Mouse (Mus musculus): ENCODE data around the gene Gm9887. TPM values are rescaled to one million over a fixed set of nuclear protein-coding genes. Genes with fewer than 3 reads are reported as not detected.
"Not testable (repeated sequence)": the region's sequence is repeated elsewhere in the genome, so short reads cannot be mapped to it uniquely, and the experiment has no call there.

Gm9887 gene
- polyA plus RNA-seq, 1 experiment, result 5.4 TPM

DNA sequence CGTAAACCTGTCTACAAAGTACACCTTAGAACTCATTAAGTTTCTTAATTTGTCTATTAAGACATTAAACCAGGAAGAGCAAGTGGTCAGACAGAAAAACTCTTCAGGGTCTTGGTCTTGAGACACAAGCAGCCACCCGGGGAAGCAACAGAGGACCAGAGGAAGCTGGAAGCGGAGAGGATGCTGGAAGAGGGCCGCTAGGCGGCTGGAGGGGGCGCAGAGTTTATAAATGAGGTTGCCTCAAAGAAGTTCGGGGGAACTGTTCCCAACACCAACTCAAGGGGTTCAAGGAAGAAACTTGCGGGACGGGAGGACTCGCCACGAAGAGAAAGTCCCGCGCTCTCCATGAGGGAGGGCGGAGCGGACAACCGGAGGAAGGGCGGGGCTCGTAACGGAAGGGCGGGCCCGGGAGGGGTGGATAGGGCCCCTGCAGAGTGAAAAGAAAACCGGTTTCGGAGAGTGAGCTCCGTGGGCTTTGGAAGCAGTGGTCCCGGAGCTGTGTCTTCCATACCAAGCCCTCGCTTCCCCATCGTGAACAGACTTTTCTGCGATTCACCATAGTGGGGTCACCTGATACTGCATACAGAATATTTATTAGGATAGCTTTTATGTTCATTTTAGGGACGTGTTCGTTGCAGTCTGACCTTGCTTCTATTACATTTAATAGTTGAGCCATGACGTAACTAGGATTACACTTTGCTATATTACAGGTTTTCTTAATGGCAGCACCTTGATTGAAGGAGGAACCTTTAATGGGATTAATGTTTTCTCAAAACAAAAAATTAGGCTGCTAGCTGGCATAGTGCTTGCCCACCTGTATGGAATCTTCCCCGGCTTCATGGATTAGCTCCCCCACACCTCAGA, 8.1 kb downstream of the Gm9887 start:
- H3K36me3 ChIP-seq (ENCODE audit: control insufficient read depth, insufficient read depth, low read length), result no peaks in the 10 kb centered on the region
- no peaks in the 10 kb centered on the region for H3K27me3 ChIP-seq (ENCODE audit: control insufficient read depth, insufficient read depth, low read length)
- TF ChIP-seq CTCF (IDR thresholded peaks at IDR 0.05; ENCODE audit: extremely low read depth, insufficient read length, insufficient replicate concordance, low read depth, low read length) (peak; percentile 19; the same call in 1 of the 2 replicates), POLR2A (IDR thresholded peaks at IDR 0.05; ENCODE audit: low read depth, low read length) (peak; percentile 73; the same call in 1 of the 2 replicates)
- WGBS, result 2% methylated on average over 32 of the region's 32 CpGs
- peak overlapping the region; percentile 76 for H3K27ac ChIP-seq (ENCODE audit: insufficient read depth, low read depth, low read length)
- peak overlapping the region; percentile 86 for H3K4me3 ChIP-seq (ENCODE audit: low read depth, low read length)
- H3K4me1 ChIP-seq (ENCODE audit: control insufficient read depth, insufficient read depth, insufficient read length, low read length), result no peaks in the 10 kb centered on the region; the same call in 1 of the 2 replicates

DNA sequence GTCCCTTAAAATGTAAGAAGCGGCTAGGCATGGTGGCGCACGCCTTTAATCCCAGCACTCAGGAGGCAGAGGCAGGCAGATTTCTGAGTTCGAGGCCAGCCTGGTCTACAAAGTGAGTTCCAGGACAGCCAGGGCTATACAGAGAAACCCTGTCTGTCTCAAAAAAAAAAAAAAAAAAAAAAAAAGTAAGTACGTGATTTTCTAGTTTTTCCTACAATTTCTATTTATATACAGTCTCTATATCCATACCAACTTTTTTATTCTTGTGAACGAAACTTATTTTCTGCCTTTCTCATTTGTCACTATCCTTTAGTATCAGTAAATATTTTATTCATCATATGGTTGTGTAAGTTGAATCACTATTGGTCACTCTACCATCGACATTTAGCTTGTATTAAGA, 9.1 kb downstream of the Gm9887 start:
- WGBS, result 96% methylated on average over 7 of the region's 7 CpGs
- not testable (repeated sequence) for H3K36me3 ChIP-seq (ENCODE audit: control insufficient read depth, insufficient read depth, low read length); H3K27me3 ChIP-seq (ENCODE audit: control insufficient read depth, insufficient read depth, low read length); H3K4me3 ChIP-seq (ENCODE audit: low read depth, low read length); H3K27ac ChIP-seq (ENCODE audit: insufficient read depth, low read depth, low read length); H3K4me1 ChIP-seq (ENCODE audit: control insufficient read depth, insufficient read depth, insufficient read length, low read length)

DNA sequence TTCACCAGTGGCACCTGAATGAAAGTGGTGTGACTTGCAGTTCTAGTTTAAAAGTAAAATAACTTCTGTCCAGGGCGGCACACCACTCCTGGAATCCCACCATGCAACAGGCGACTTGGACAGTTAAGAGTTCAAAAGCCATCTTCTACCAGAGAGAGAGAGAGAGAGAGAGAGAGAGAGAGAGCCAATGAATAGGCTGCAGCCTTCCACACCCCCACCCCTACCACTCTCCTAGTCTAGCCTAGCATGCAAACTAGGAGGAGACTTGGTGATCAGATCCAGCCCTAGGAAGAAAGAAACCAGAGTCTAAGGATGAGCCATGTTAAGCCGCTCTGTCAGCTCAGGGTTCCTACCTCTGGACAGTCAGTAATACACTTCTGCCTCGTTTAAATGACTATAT, 9.9 kb downstream of the Gm9887 start:
- TF ChIP-seq POLR2A (IDR thresholded peaks at IDR 0.05; ENCODE audit: low read depth, low read length) (no peak), CTCF (IDR thresholded peaks at IDR 0.05; ENCODE audit: extremely low read depth, insufficient read length, insufficient replicate concordance, low read depth, low read length) (no peak)
- WGBS, result 44% methylated on average over 4 of the region's 4 CpGs
- Histone ChIP-seq H3K4me1 (ENCODE audit: control insufficient read depth, insufficient read depth, insufficient read length, low read length) (no peaks in the 10 kb centered on the region), H3K27me3 (ENCODE audit: control insufficient read depth, insufficient read depth, low read length) (no peaks in the 10 kb centered on the region), H3K4me3 (ENCODE audit: low read depth, low read length) (no peak overlapping the region), H3K27ac (ENCODE audit: insufficient read depth, low read depth, low read length) (no peak overlapping the region), H3K36me3 (ENCODE audit: control insufficient read depth, insufficient read depth, low read length) (no peaks in the 10 kb centered on the region)

DNA sequence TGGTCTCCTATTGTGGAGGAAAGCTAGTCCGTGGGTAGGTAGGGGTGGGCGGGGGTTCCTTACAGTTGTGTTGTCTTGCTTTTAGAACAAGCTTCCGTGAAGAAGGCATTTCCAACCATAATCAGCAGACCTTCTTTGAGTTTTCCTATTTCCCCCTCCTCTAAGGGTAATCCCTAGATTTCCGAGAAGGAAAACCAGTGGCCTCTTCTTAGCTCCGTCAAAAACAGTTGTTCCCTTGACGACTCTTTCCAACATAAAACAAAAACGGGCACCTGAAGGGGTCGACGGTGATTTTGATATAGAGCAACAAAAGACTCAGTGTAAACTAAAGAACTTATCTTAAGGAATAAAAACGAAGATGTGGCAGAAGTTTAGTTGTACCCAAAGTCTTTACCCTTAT, 10.3 kb downstream of the Gm9887 start:
- peak overlapping the region; percentile 81; the same call in 1 of the 2 replicates for H3K4me3 ChIP-seq (ENCODE audit: low read depth, low read length)
- WGBS, result 3% methylated on average over 10 of the region's 10 CpGs

DNA sequence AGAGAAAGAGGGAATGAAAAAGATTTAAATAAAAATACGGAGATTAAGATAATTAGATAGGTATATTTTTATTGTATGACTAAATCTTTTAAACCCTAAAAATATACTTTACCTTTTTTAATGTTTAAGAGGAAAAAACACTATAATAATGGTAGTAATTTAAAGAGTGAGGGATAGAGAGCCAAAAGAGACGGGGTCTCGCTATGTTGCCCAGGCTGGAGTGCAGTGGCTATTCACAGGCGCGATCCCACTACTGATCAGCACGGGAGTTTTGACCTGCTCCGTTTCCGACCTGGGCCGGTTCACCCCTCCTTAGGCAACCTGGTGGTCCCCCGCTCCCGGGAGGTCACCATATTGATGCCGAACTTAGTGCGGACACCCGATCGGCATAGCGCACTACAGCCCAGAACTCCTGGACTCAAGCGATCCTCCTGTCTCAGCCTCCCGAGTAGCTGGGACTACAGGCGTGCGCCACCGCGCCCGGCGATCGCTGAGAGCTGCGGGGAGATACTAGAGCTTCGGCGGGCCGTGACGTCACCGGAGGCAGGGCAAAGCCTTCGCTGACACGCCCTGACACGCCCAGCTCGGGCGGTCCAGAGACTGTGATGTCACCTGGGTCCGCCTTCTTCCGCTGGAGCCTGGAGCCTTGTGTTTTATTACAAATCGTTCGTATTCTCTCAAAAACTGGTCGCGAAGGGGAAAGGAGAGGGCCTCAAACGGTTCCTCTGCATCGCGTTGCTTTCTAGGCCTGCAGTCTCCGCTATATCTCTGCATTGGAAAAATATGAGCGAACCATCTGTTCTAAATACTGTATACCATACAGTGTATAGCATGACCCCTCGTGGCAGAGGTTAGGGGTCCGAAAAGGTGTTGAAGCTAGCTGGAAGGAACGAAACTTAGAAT, 11.0 kb downstream of the Gm9887 start:
- H3K36me3 ChIP-seq (ENCODE audit: control insufficient read depth, insufficient read depth, low read length); H3K27me3 ChIP-seq (ENCODE audit: control insufficient read depth, insufficient read depth, low read length); H3K4me1 ChIP-seq (ENCODE audit: control insufficient read depth, insufficient read depth, insufficient read length, low read length): not testable (repeated sequence)
- Histone ChIP-seq H3K4me3 (ENCODE audit: low read depth, low read length) (peak overlapping the region; percentile 81), H3K27ac (ENCODE audit: insufficient read depth, low read depth, low read length) (peak overlapping the region; percentile 97)
- under 1% methylated on average over 40 of the region's 50 CpGs for WGBS
- TF ChIP-seq POLR2A (IDR thresholded peaks at IDR 0.05; ENCODE audit: low read depth, low read length) (peak; percentile 77), CTCF (IDR thresholded peaks at IDR 0.05; ENCODE audit: extremely low read depth, insufficient read length, insufficient replicate concordance, low read depth, low read length) (peak; percentile 11; the same call in 1 of the 2 replicates)

More for the DNA sequence above, 10.3 kb downstream of the Gm9887 start:
- peak overlapping the region; percentile 97 for H3K27ac ChIP-seq (ENCODE audit: insufficient read depth, low read depth, low read length)
- TF ChIP-seq CTCF (IDR thresholded peaks at IDR 0.05; ENCODE audit: extremely low read depth, insufficient read length, insufficient replicate concordance, low read depth, low read length) (no peak), POLR2A (IDR thresholded peaks at IDR 0.05; ENCODE audit: low read depth, low read length) (no peak)
- H3K4me1 ChIP-seq (ENCODE audit: control insufficient read depth, insufficient read depth, insufficient read length, low read length), result no peaks in the 10 kb centered on the region
- H3K27me3 ChIP-seq (ENCODE audit: control insufficient read depth, insufficient read depth, low read length), result no peaks in the 10 kb centered on the region
- no peaks in the 10 kb centered on the region for H3K36me3 ChIP-seq (ENCODE audit: control insufficient read depth, insufficient read depth, low read length)

DNA sequence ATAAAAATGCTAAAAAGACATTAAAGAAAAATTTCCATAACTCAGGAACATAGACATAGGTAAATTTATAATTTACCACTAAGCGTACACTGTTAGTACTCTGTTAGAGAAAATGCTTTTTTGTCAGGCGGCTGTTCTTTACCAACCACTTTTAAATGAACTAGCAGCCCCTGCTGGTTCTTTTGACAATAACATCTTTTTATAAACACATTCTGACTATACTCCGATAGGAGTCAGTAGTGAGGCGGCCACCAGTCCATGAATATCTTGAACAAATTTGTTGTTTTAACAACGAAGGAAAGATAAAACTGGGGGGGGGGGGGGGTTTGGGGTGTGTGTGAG, 11.6 kb downstream of the Gm9887 start:
- Histone ChIP-seq H3K36me3 (ENCODE audit: control insufficient read depth, insufficient read depth, low read length) (no peaks in the 10 kb centered on the region), H3K27ac (ENCODE audit: insufficient read depth, low read depth, low read length) (no peak overlapping the region), H3K4me1 (ENCODE audit: control insufficient read depth, insufficient read depth, insufficient read length, low read length) (no peaks in the 10 kb centered on the region; the same call in 1 of the 2 replicates), H3K4me3 (ENCODE audit: low read depth, low read length) (no peak overlapping the region), H3K27me3 (ENCODE audit: control insufficient read depth, insufficient read depth, low read length) (no peaks in the 10 kb centered on the region)
- no peak for TF ChIP-seq CTCF (IDR thresholded peaks at IDR 0.05; ENCODE audit: extremely low read depth, insufficient read length, insufficient replicate concordance, low read depth, low read length)
- no peak for TF ChIP-seq POLR2A (IDR thresholded peaks at IDR 0.05; ENCODE audit: low read depth, low read length)
- WGBS, result 14% methylated on average over 5 of the region's 5 CpGs

DNA sequence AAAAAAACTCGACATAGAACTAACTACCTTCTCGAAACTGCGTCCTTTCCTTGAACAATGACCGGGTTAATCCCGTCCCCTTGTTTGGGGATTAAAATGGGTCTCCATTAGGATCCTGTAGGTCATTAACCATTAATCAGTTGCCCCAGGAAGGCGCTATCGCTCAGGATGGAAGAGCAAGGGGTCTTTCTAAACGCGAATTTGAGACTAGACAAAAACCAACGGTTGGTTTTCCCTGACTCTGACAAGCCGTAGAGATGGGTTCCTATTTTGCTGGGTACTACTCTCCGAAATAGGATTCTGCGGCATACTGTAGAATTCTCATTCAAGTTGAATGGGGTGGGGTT, 15.0 kb downstream of the Gm9887 start:
- WGBS, result 5% methylated on average over 13 of the region's 13 CpGs
- Histone ChIP-seq H3K4me3 (ENCODE audit: low read depth, low read length) (peak overlapping the region; percentile 99), H3K4me1 (ENCODE audit: control insufficient read depth, insufficient read depth, insufficient read length, low read length) (peaks cover 2% of the 10 kb centered on the region; the same call in 1 of the 2 replicates), H3K36me3 (ENCODE audit: control insufficient read depth, insufficient read depth, low read length) (peaks cover 13% of the 10 kb centered on the region), H3K27me3 (ENCODE audit: control insufficient read depth, insufficient read depth, low read length) (no peaks in the 10 kb centered on the region), H3K27ac (ENCODE audit: insufficient read depth, low read depth, low read length) (peak overlapping the region; percentile 64; the same call in 1 of the 2 replicates)
- no peak for TF ChIP-seq POLR2A (IDR thresholded peaks at IDR 0.05; ENCODE audit: low read depth, low read length)
- TF ChIP-seq CTCF (IDR thresholded peaks at IDR 0.05; ENCODE audit: extremely low read depth, insufficient read length, insufficient replicate concordance, low read depth, low read length), result no peak

Data from small intestine, adult 2 months (tissue).